Mouse (Mus musculus) stomach, embryonic 16.5 days (tissue): ENCODE results near the gene Kng1. TPM values are rescaled to one million over a fixed set of nuclear protein-coding genes. Genes with fewer than 3 reads are reported as not detected.
"Not testable (repeated sequence)": the region's sequence is repeated elsewhere in the genome, so short reads cannot be mapped to it uniquely, and the experiment has no call there.

Experiments
- ATAC-seq: fragments of 200-750 bp; cut with Nextera tagmentation; 2 replicates; pipeline ENCODE4 v1.8.0; 2017; ENCODE audit warnings: moderate number of reproducible peaks, moderate TSS enrichment; ENCODE audit not compliant: insufficient read depth, low FRiP score
- H3K27ac ChIP-seq: fragments of 300-500 bp; sonication (generic); 2 replicates; pipeline ENCODE4 v1.5.1; 2014; ENCODE audit warnings: low read length
- H3K27me3 ChIP-seq: fragments of 300-500 bp; sonication (generic); 2 replicates; pipeline ENCODE4 v1.6.1; 2014; ENCODE audit warnings: low read length, control low read depth, mixed read lengths; ENCODE audit not compliant: control insufficient read depth, insufficient read depth
- H3K36me3 ChIP-seq: fragments of 300-500 bp; sonication (generic); 2 replicates; pipeline ENCODE4 v1.6.1; 2014; ENCODE audit warnings: low read length; ENCODE audit not compliant: control insufficient read depth, insufficient read depth
- H3K4me1 ChIP-seq: fragments of 300-500 bp; sonication (generic); 2 replicates; pipeline ENCODE4 v1.6.1; 2014; ENCODE audit warnings: low read length, control low read depth, mixed read lengths; ENCODE audit not compliant: control insufficient read depth, insufficient read depth
- H3K4me2 ChIP-seq: fragments of 300-500 bp; sonication (generic); 2 replicates; pipeline ENCODE4 v1.6.1; 2014; ENCODE audit warnings: low read depth, low read length, mixed read lengths
- H3K4me3 ChIP-seq: fragments of 300-500 bp; sonication (generic); replicated peaks from 2 replicates; pipeline ENCODE4 v1.5.1; 2014; ENCODE audit warnings: mild to moderate bottlenecking, low read length
- H3K9ac ChIP-seq: fragments of 300-500 bp; sonication (generic); 2 replicates; pipeline ENCODE4 v1.6.1; 2014; ENCODE audit warnings: low read length
- H3K9me3 ChIP-seq: fragments of 300-500 bp; sonication (generic); replicated peaks from 2 replicates; pipeline ENCODE4 v1.6.1; 2016; ENCODE audit warnings: low read length, control low read depth; ENCODE audit not compliant: control insufficient read depth
- WGBS: fragments of 180-500 bp; shearing (Covaris S2); extraction: QIAGEN DNeasy Blood & Tissue Kit; methylation state at CpG from one replicate; pipeline ENCODE4 v1.1.7; 2014; 5-methylcytosine and 5-hydroxymethylcytosine counted together
- polyA plus RNA-seq: library from polyadenylated mRNA; unstranded; fragments of >200 nt; fragmentation: Nextera tagmentation; extraction: Ambion mirVana; gene quantifications from 2 replicates; pipeline ENCODE4 v1.2.1, GENCODE M21; 2015

Gene Kng1
- polyA plus RNA-seq, 1 experiment from 2014 or later, result 31.9 TPM

GRCm38 (mm10) chr16:23033673-23034072 lies 24.0 kb upstream of the Kng1 start:
- no peak for ATAC-seq
- 79% methylated on average over 4 of the region's 4 CpGs for WGBS
- Histone ChIP-seq H3K4me2 (no peak overlapping the region), H3K4me1 (no peaks in the 10 kb centered on the region), H3K27ac (no peak overlapping the region), H3K4me3 (no peak overlapping the region), H3K27me3 (no peaks in the 10 kb centered on the region), H3K9me3 (no peaks in the 10 kb centered on the region), H3K9ac (no peak overlapping the region), H3K36me3 (no peaks in the 10 kb centered on the region)

GRCm38 (mm10) chr16:23037744-23038143 lies 19.9 kb upstream of the Kng1 start:
- Histone ChIP-seq H3K4me3 (no peak overlapping the region), H3K4me1 (no peaks in the 10 kb centered on the region), H3K9me3 (no peaks in the 10 kb centered on the region), H3K4me2 (no peak overlapping the region), H3K36me3 (no peaks in the 10 kb centered on the region), H3K27me3 (no peaks in the 10 kb centered on the region), H3K27ac (no peak overlapping the region), H3K9ac (no peak overlapping the region)
- 54% methylated on average over 7 of the region's 7 CpGs for WGBS
- no peak for ATAC-seq

- ATAC-seq, result no peak
- H3K4me2 ChIP-seq, result no peak overlapping the region
- no peak overlapping the region for H3K27ac ChIP-seq
- no peak overlapping the region for H3K4me3 ChIP-seq
- H3K27me3 ChIP-seq, result no peaks in the 10 kb centered on the region
- no peak overlapping the region for H3K9ac ChIP-seq
- no peaks in the 10 kb centered on the region for H3K36me3 ChIP-seq
- 94% methylated on average over 4 of the region's 4 CpGs for WGBS
- no peaks in the 10 kb centered on the region for H3K4me1 ChIP-seq
- H3K9me3 ChIP-seq, result no peaks in the 10 kb centered on the region
Observed at GRCm38 (mm10) chr16:23039281-23039680, 18.4 kb upstream of the Kng1 start.

- Histone ChIP-seq H3K27me3 (no peaks in the 10 kb centered on the region), H3K4me3 (no peak overlapping the region), H3K27ac (no peak overlapping the region), H3K36me3 (no peaks in the 10 kb centered on the region), H3K4me1 (no peaks in the 10 kb centered on the region), H3K9me3 (no peaks in the 10 kb centered on the region), H3K9ac (no peak overlapping the region), H3K4me2 (no peak overlapping the region)
- ATAC-seq, result no peak
- WGBS, result 19% methylated on average over 4 of the region's 4 CpGs
Observed at GRCm38 (mm10) chr16:23040876-23041275, 16.8 kb upstream of the Kng1 start.

GRCm38 (mm10) chr16:23046319-23046718 lies 11.3 kb upstream of the Kng1 start:
- Histone ChIP-seq H3K4me1 (no peaks in the 10 kb centered on the region), H3K9me3 (no peaks in the 10 kb centered on the region), H3K36me3 (no peaks in the 10 kb centered on the region), H3K27me3 (no peaks in the 10 kb centered on the region), H3K4me2 (no peak overlapping the region), H3K27ac (no peak overlapping the region), H3K9ac (no peak overlapping the region), H3K4me3 (no peak overlapping the region)
- WGBS, result 59% methylated on average over 5 of the region's 5 CpGs
- ATAC-seq, result no peak

GRCm38 (mm10) chr16:23059630-23060029 lies 2.0 kb downstream of the Kng1 start:
- not testable (repeated sequence) for H3K4me3 ChIP-seq, ATAC-seq, H3K4me2 ChIP-seq, H3K27ac ChIP-seq, H3K9me3 ChIP-seq, H3K36me3 ChIP-seq, H3K4me1 ChIP-seq, H3K9ac ChIP-seq, H3K27me3 ChIP-seq
- 55% methylated on average over 4 of the region's 4 CpGs for WGBS

GRCm38 (mm10) chr16:23060781-23061325 lies 3.2 kb downstream of the Kng1 start:
- not testable (repeated sequence) for H3K36me3 ChIP-seq, H3K27me3 ChIP-seq, H3K4me2 ChIP-seq, H3K9ac ChIP-seq, ATAC-seq, H3K27ac ChIP-seq, H3K4me3 ChIP-seq, H3K9me3 ChIP-seq, H3K4me1 ChIP-seq
- WGBS, result 75% methylated on average over 5 of the region's 5 CpGs

GRCm38 (mm10) chr16:23077516-23077915 lies 19.9 kb downstream of the Kng1 start:
- not testable (repeated sequence) for H3K36me3 ChIP-seq, H3K4me3 ChIP-seq, H3K9me3 ChIP-seq, H3K4me2 ChIP-seq, H3K9ac ChIP-seq, H3K4me1 ChIP-seq, H3K27ac ChIP-seq, ATAC-seq, H3K27me3 ChIP-seq
- WGBS, result 76% methylated on average over 6 of the region's 6 CpGs

GRCm38 (mm10) chr16:23087159-23087558 lies 29.5 kb downstream of the Kng1 start:
- ATAC-seq, H3K27me3 ChIP-seq, H3K4me2 ChIP-seq, H3K9ac ChIP-seq, H3K27ac ChIP-seq, H3K4me3 ChIP-seq, H3K36me3 ChIP-seq, H3K4me1 ChIP-seq, H3K9me3 ChIP-seq: not testable (repeated sequence)
- 69% methylated on average over 8 of the region's 8 CpGs for WGBS

GRCm38 (mm10) chr16:23087712-23088111 lies 30.0 kb downstream of the Kng1 start:
- not testable (repeated sequence) for H3K4me3 ChIP-seq, ATAC-seq, H3K9me3 ChIP-seq, H3K9ac ChIP-seq, H3K36me3 ChIP-seq, H3K4me1 ChIP-seq, H3K27ac ChIP-seq, H3K4me2 ChIP-seq, H3K27me3 ChIP-seq
- 43% methylated on average over 4 of the region's 4 CpGs for WGBS
